Mouse (Mus musculus) kidney, adult 2 months (tissue): ENCODE data around the gene Cog6. TPM values are rescaled to one million over a fixed set of nuclear protein-coding genes. Genes with fewer than 3 reads are reported as not detected.

Source experiments
- DNase-seq: peaks from one replicate; pipeline ENCODE4 v3.0.0; 2021
- H3K27ac ChIP-seq: fragments of 200-500 bp; 2 replicates; pipeline ENCODE4 v1.5.1; 2012; ENCODE audit warnings: low read depth, low read length, control low read depth, inconsistent platforms; ENCODE audit not compliant: insufficient read depth
- H3K27me3 ChIP-seq: fragments of 200-500 bp; replicated peaks from 2 replicates; pipeline ENCODE4 v1.6.1; 2012; ENCODE audit warnings: mild to moderate bottlenecking, moderate library complexity, low read length, inconsistent platforms; ENCODE audit not compliant: control insufficient read depth, insufficient read depth
- H3K36me3 ChIP-seq: fragments of 200-500 bp; 2 replicates; pipeline ENCODE4 v1.6.1; 2012; ENCODE audit warnings: mild to moderate bottlenecking, moderate library complexity, low read length, inconsistent platforms; ENCODE audit not compliant: control insufficient read depth, insufficient read depth
- H3K4me1 ChIP-seq: fragments of 200-500 bp; 2 replicates; pipeline ENCODE4 v1.6.1; 2011; ENCODE audit warnings: low read length; ENCODE audit not compliant: control insufficient read depth, insufficient read depth
- H3K4me3 ChIP-seq: fragments of 200-500 bp; 2 replicates; pipeline ENCODE4 v1.5.1; 2011; ENCODE audit warnings: mild to moderate bottlenecking, low read depth, low read length, control low read depth; ENCODE audit not compliant: insufficient read depth
- CTCF ChIP-seq: fragments of 200-500 bp; conservative IDR thresholded peaks from 2 replicates; pipeline ENCODE4 v1.5.1; 2011; ENCODE audit warnings: low read depth, mild to moderate bottlenecking, control low read depth, low read length, moderate library complexity, mixed read lengths; ENCODE audit not compliant: insufficient read depth, insufficient read length
- POLR2A ChIP-seq: fragments of 200-500 bp; IDR thresholded peaks from one replicate; pipeline ENCODE4 v1.6.1; 2011; ENCODE audit warnings: low read depth, low read length, control low read depth
- WGBS: fragments of 180-500 bp; shearing (Covaris S2); methylation state at CpG from one replicate; pipeline ENCODE4 v1.1.7; 2018; 5-methylcytosine and 5-hydroxymethylcytosine counted together
- polyA plus RNA-seq: library from polyadenylated mRNA; depleted of rRNA; stranded (reverse); fragments of >200 nt; gene quantifications from 2 replicates; pipeline ENCODE4 v1.2.3, GENCODE M21; 2012

Gene Cog6
- polyA plus RNA-seq, 1 experiment = 21.5 TPM

- H3K4me1 ChIP-seq = no peaks in the 10 kb centered on the region
- no peak overlapping the region for H3K27ac ChIP-seq
- H3K27me3 ChIP-seq = no peaks in the 10 kb centered on the region
- H3K4me3 ChIP-seq = no peak overlapping the region
- peaks cover 4% of the 10 kb centered on the region for H3K36me3 ChIP-seq
- TF ChIP-seq CTCF (no peak), POLR2A (no peak)
- WGBS = 75% methylated on average over 3 of the region's 3 CpGs
- no peak for DNase-seq
Measured at GRCm38 (mm10) chr3:52983772-52984171, 33.3 kb downstream of the Cog6 start.

GRCm38 (mm10) chr3:52982993-52983392 is 34.0 kb downstream of the Cog6 start:
- WGBS = 90% methylated on average over 10 of the region's 10 CpGs
- TF ChIP-seq POLR2A = no peak
- DNase-seq = no peak

GRCm38 (mm10) chr3:52974674-52975556 is 42.1 kb downstream of the Cog6 start:
- no peak overlapping the region for H3K27ac ChIP-seq
- 0 out of 2 replicates have a peak, but pooled peaks cover 4% of the 10 kb centered on the region for H3K4me1 ChIP-seq
- no peak for TF ChIP-seq POLR2A
- TF ChIP-seq CTCF = peak; percentile 62
- H3K27me3 ChIP-seq = no peaks in the 10 kb centered on the region
- no peak overlapping the region for H3K4me3 ChIP-seq
- DNase-seq = peak; percentile 68
- no peaks in the 10 kb centered on the region for H3K36me3 ChIP-seq
- WGBS = 47% methylated on average over 15 of the region's 15 CpGs

More at GRCm38 (mm10) chr3:52982993-52983392, 34.0 kb downstream of the Cog6 start:
- no peaks in the 10 kb centered on the region for H3K27me3 ChIP-seq
- peaks cover 3% of the 10 kb centered on the region for H3K36me3 ChIP-seq
- no peaks in the 10 kb centered on the region for H3K4me1 ChIP-seq
- no peak overlapping the region for H3K27ac ChIP-seq
- no peak overlapping the region for H3K4me3 ChIP-seq

GRCm38 (mm10) chr3:52972916-52973315 is 44.1 kb downstream of the Cog6 start:
- no peak overlapping the region for H3K4me3 ChIP-seq
- no peaks in the 10 kb centered on the region for H3K36me3 ChIP-seq
- 0 out of 2 replicates have a peak, but pooled peaks cover 4% of the 10 kb centered on the region for H3K4me1 ChIP-seq
- TF ChIP-seq CTCF (no peak), POLR2A (no peak)
- WGBS = 80% methylated on average over 7 of the region's 7 CpGs
- DNase-seq = no peak
- H3K27ac ChIP-seq = no peak overlapping the region
- no peaks in the 10 kb centered on the region for H3K27me3 ChIP-seq

- TF ChIP-seq CTCF = no peak
- no peak for TF ChIP-seq POLR2A
- DNase-seq = no peak
- H3K4me1 ChIP-seq = no peaks in the 10 kb centered on the region
Measured at GRCm38 (mm10) chr3:52967046-52967445, 50.0 kb downstream of the Cog6 start.

GRCm38 (mm10) chr3:52964206-52964605 is 52.8 kb downstream of the Cog6 start:
- Histone ChIP-seq H3K4me1 (no peaks in the 10 kb centered on the region), H3K36me3 (no peaks in the 10 kb centered on the region), H3K27ac (no peak overlapping the region), H3K27me3 (no peaks in the 10 kb centered on the region), H3K4me3 (no peak overlapping the region)
- TF ChIP-seq CTCF (no peak), POLR2A (no peak)
- no peak for DNase-seq
- 65% methylated on average over 7 of the region's 7 CpGs for WGBS

More at GRCm38 (mm10) chr3:52967046-52967445, 50.0 kb downstream of the Cog6 start:
- Histone ChIP-seq H3K27me3 (no peaks in the 10 kb centered on the region), H3K36me3 (no peaks in the 10 kb centered on the region), H3K27ac (no peak overlapping the region), H3K4me3 (no peak overlapping the region)
- 85% methylated on average over 5 of the region's 5 CpGs for WGBS

GRCm38 (mm10) chr3:52963441-52963840 is 53.6 kb downstream of the Cog6 start:
- no peaks in the 10 kb centered on the region for H3K27me3 ChIP-seq
- H3K4me3 ChIP-seq = no peak overlapping the region
- WGBS = 88% methylated on average over 8 of the region's 8 CpGs
- H3K27ac ChIP-seq = no peak overlapping the region
- no peak for TF ChIP-seq CTCF
- TF ChIP-seq POLR2A = no peak
- no peaks in the 10 kb centered on the region for H3K4me1 ChIP-seq
- no peaks in the 10 kb centered on the region for H3K36me3 ChIP-seq
- DNase-seq = no peak
